Mouse (Mus musculus) mouse embryonic stem cell (cell line): Measurements from ENCODE around the gene Magi2.
"Not testable (repeated sequence)": the region's sequence is repeated elsewhere in the genome, so short reads cannot be mapped to it uniquely, and the experiment has no call there.

Source experiments
- in situ Hi-C, 2 experiments: fragments of 300-500 bp; cut with MboI; formaldehyde crosslinking; loops; 1 replicate in 1 of 2; 3 replicates in 1 of 2; pipeline ENCODE4 v1.14.3; 2019 to 2020; ENCODE audit warnings: low sequenced_read_pairs in 2 of 2, low pct_unique_long_range_greater_than_20kb in 1 of 2, mixed read lengths in 1 of 2; ENCODE audit not compliant: unreplicated experiment in 1 of 2

Gene Magi2

GRCm38 (mm10) chr5:20715980-20716379 is 1489.1 kb downstream of the Magi2 start:
- in situ Hi-C loops: not testable (repeated sequence)

- in situ Hi-C loops: no loop called here
Measured at GRCm38 (mm10) chr5:20720201-20720900, 1493.5 kb downstream of the Magi2 start.

DNA sequence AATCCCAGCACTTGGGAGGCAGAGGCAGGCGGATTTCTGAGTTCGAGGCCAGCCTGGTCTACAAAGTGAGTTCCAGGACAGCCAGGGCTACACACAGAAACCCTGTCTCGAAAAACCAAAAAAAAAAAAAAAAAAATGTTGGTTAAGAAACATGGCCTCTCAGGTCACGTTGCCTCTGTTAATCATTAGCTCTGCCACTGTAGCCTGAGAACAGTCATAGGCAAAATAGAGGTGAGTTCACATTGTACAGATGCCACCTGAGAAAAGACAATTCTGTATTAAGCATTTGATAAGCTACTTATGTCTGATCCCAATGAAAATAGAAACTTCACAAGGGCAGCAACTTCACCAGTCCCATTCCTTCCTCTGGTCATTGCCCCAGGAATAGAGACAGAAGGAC is 1496.4 kb downstream of the Magi2 start:
- in situ Hi-C loops: not testable (repeated sequence)

GRCm38 (mm10) chr5:20738795-20739194 is 1512.0 kb downstream of the Magi2 start:
- in situ Hi-C loops: no loop called here

DNA sequence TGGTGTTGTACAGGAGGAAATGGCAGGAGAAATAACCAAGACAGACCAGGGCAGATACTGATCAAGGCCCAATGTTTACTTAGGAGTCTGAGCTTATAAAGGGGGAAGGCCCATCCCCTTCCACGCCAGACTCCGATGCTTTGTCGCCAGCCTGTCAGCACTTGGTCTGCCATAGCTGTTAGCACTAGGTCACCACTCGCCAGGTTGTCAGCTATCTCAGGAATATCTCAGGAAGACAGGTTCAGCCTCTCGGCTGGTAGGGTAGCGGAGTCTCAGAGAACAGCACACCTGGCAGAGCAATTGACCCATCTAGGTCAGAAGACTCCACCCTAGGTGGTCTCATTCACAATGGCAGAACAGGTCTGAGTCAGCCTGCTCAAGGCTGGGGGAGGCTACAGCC is 1514.4 kb downstream of the Magi2 start:
- in situ Hi-C loops: no loop called here

DNA sequence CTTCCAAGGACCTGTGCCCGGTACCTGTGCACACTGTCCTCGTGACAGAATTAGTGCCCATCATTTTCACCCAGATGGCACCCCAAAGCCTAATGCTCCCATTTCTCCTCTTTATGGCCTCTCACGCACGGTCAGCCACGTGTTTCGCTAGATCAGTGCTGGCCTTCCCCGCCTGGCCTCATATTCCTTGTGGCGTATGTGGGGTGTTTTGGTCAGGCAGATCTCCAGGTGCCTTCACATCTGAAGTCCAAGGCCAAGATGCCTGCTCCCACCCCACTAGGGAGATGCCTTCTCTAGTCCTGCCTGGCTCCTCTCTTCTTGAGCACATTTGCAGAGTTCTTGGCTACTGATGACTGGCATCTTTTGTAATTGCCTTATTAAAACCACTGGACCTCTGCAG is 1515.1 kb downstream of the Magi2 start:
- in situ Hi-C loops: no loop called here

DNA sequence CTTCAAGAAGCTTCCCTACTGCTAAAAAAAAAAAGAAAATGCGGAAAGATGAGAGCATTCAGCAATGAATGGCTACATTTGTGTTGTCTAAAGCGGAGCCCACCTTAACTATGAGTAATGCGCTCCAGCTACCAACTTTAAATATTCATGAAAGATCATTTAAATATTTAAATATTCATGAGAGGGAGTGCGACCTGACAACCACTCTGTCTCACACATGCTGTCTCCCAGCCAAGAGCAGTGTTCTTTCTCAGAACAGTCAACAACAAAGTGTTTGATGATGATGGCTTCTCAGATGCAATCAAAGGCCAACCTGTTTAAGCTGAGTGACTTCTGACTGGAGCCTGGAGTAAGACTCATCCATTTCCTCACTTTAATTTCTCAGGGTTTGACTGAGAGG is 1521.3 kb downstream of the Magi2 start:
- in situ Hi-C loops: no loop called here

GRCm38 (mm10) chr5:20748856-20749255 is 1522.0 kb downstream of the Magi2 start:
- in situ Hi-C loops: no loop called here

- in situ Hi-C loops: no loop called here
Measured at GRCm38 (mm10) chr5:20749535-20749934, 1522.7 kb downstream of the Magi2 start.

DNA sequence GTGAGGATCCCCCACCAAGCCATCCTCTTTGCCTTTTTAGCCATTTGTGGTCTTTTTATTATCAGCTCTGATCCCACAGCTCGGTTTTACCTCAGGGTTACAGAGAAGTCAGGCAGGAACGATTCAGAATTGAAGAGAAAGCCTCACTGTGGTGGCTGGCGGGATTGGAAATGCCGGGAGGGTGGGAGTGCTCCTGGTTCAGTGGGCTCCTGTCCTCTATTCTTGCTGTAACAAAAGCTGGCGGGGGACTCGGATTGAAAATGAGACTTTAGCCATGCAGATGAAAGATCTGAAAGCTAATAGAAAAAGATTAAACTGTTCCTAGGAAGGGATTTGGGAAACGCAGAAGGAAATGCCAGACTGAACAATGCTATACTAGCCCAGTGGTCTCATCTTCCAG is 1524.2 kb downstream of the Magi2 start:
- in situ Hi-C loops: no loop called here

DNA sequence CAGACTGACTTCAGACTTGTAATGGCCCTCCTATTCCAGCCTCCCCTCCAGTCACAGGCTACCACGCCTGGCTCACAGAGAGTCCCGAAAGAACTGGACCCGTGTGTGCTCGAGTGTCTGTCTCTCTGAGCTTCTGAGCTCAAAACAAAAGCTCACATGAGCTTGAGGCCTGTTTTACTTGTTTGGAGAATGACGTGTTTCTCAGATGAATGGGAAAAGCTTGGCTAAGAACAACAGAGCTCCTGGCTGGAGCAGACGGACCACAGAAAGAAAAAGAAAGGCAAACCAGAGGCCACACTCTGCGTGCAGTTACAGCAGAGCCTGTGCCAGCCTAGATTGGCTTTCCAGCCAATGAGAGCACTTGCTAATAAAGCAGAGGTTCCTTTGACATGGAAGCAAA is 1524.9 kb downstream of the Magi2 start:
- in situ Hi-C loops: no loop called here

- in situ Hi-C loops: no loop called here
Measured at GRCm38 (mm10) chr5:20753096-20753495, 1526.3 kb downstream of the Magi2 start.

DNA sequence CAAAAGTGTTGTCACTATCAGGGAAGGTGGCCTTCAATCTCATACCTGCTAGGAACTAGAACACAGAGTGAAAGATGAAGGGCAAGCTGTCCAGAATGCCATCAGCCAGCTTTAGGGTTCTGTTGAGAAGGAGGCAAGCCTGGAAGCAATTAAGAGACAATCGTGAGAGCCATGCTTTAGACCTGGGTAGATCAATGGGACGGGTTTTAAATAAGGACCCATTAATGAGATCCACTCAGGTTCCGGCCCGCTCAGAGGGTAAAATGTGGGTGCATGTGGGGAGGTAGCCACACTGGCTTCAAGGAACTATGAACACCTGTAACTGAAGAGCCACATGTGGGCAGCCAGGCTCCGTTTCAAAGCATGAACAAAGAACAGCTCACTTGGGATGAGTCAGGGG is 1527.1 kb downstream of the Magi2 start:
- in situ Hi-C loops: no loop called here
